Mouse (Mus musculus) embryonic facial prominence, embryonic 12.5 days (tissue): ENCODE measurements around the gene Abi2. TPM values are rescaled to one million over a fixed set of nuclear protein-coding genes. Genes with fewer than 3 reads are reported as not detected.

ENCODE experiments used
- ATAC-seq: fragments of 200-750 bp; cut with Nextera tagmentation; 2 replicates; pipeline ENCODE4 v1.8.0; 2017; ENCODE audit not compliant: insufficient number of reproducible peaks, insufficient read depth, low FRiP score, low TSS enrichment
- H3K27ac ChIP-seq: fragments of 300-500 bp; sonication (generic); 2 replicates; pipeline ENCODE4 v1.5.1; 2016; ENCODE audit warnings: mild to moderate bottlenecking
- H3K27me3 ChIP-seq: fragments of 300-500 bp; sonication (generic); 2 replicates; pipeline ENCODE4 v1.6.1; 2016; ENCODE audit warnings: mild to moderate bottlenecking, moderate library complexity
- H3K36me3 ChIP-seq: fragments of 300-500 bp; sonication (generic); 2 replicates; pipeline ENCODE4 v1.6.1; 2016; ENCODE audit warnings: mild to moderate bottlenecking
- H3K4me1 ChIP-seq: fragments of 300-500 bp; sonication (generic); 2 replicates; pipeline ENCODE4 v1.6.1; 2016
- H3K4me2 ChIP-seq: fragments of 300-500 bp; sonication (generic); replicated peaks from 2 replicates; pipeline ENCODE4 v1.6.1; 2016; ENCODE audit warnings: mild to moderate bottlenecking, moderate library complexity
- H3K4me3 ChIP-seq: fragments of 300-500 bp; sonication (generic); 2 replicates; pipeline ENCODE4 v1.5.1; 2016; ENCODE audit warnings: mild to moderate bottlenecking
- H3K9ac ChIP-seq: fragments of 300-500 bp; sonication (generic); 2 replicates; pipeline ENCODE4 v1.6.1; 2016; ENCODE audit warnings: mild to moderate bottlenecking, moderate library complexity
- H3K9me3 ChIP-seq: fragments of 300-500 bp; sonication (generic); 2 replicates; pipeline ENCODE4 v1.6.1; 2016; ENCODE audit warnings: mild to moderate bottlenecking, moderate library complexity
- WGBS: fragments of 180-500 bp; shearing (Covaris S2); methylation state at CpG from one replicate; pipeline ENCODE4 v1.1.7; 2016; 5-methylcytosine and 5-hydroxymethylcytosine counted together
- polyA plus RNA-seq: library from polyadenylated mRNA; unstranded; fragments of >200 nt; fragmentation: Nextera tagmentation; extraction: Ambion mirVana; gene quantifications from 2 replicates; pipeline ENCODE4 v1.2.1, GENCODE M21; 2016

Gene Abi2
- 32.0 and 32.2 TPM in 2 replicates for polyA plus RNA-seq

GRCm38 (mm10) chr1:60409168-60409828 lies at the start of gene Abi2:
Abi2 (plus strand) TSS chr1:60409619.
- Histone ChIP-seq H3K4me1 (peaks cover 10% of the 10 kb centered on the region), H3K4me2 (peak within 1 kb of the TSS; percentile 60), H3K9ac (peak within 1 kb of the TSS; percentile 92), H3K27ac (peak within 1 kb of the TSS; percentile 96), H3K36me3 (no peaks in the 10 kb centered on the region), H3K9me3 (no peaks in the 10 kb centered on the region), H3K4me3 (peak within 1 kb of the TSS; percentile 94), H3K27me3 (no peaks in the 10 kb centered on the region)
- WGBS, result under 1% methylated on average over 36 of the region's 69 CpGs
- ATAC-seq, result peak; percentile 91

GRCm38 (mm10) chr1:60361626-60362025 lies 47.8 kb upstream of the Abi2 start:
- Histone ChIP-seq H3K36me3 (0 out of 2 replicates have a peak, but pooled peaks cover 6% of the 10 kb centered on the region), H3K27ac (no peak overlapping the region), H3K4me2 (no peak overlapping the region), H3K4me1 (no peaks in the 10 kb centered on the region), H3K27me3 (no peaks in the 10 kb centered on the region), H3K9ac (no peak overlapping the region), H3K4me3 (no peak overlapping the region), H3K9me3 (no peaks in the 10 kb centered on the region)
- 97% methylated on average over 1 of the region's 1 CpGs for WGBS
- no peak for ATAC-seq

- peaks cover 15% of the 10 kb centered on the region for H3K36me3 ChIP-seq
- H3K9ac ChIP-seq, result no peak overlapping the region
- H3K27me3 ChIP-seq, result no peaks in the 10 kb centered on the region
- no peak overlapping the region for H3K27ac ChIP-seq
- H3K4me3 ChIP-seq, result no peak overlapping the region
- WGBS, result 78% methylated on average over 1 of the region's 1 CpGs
- no peak overlapping the region for H3K4me2 ChIP-seq
- no peak for ATAC-seq
- H3K9me3 ChIP-seq, result no peaks in the 10 kb centered on the region
- no peaks in the 10 kb centered on the region for H3K4me1 ChIP-seq
Observed at GRCm38 (mm10) chr1:60376556-60376955, 32.9 kb upstream of the Abi2 start.

- no peak overlapping the region for H3K9ac ChIP-seq
- H3K36me3 ChIP-seq, result peaks cover 16% of the 10 kb centered on the region; the same call in 1 of the 2 replicates
- no peak for ATAC-seq
- no peak overlapping the region for H3K27ac ChIP-seq
- H3K4me2 ChIP-seq, result no peak overlapping the region
- no peak overlapping the region for H3K4me3 ChIP-seq
- WGBS, result 96% methylated on average over 3 of the region's 3 CpGs
- H3K9me3 ChIP-seq, result no peaks in the 10 kb centered on the region
- H3K4me1 ChIP-seq, result no peaks in the 10 kb centered on the region
- H3K27me3 ChIP-seq, result no peaks in the 10 kb centered on the region
Observed at GRCm38 (mm10) chr1:60381910-60382309, 27.5 kb upstream of the Abi2 start.

GRCm38 (mm10) chr1:60404848-60405247 lies 4.6 kb upstream of the Abi2 start:
- WGBS, result 94% methylated on average over 1 of the region's 1 CpGs
- Histone ChIP-seq H3K36me3 (no peaks in the 10 kb centered on the region), H3K27me3 (no peaks in the 10 kb centered on the region), H3K4me3 (no peak overlapping the region), H3K9ac (no peak overlapping the region), H3K4me1 (peaks cover 2% of the 10 kb centered on the region; the same call in 1 of the 2 replicates), H3K9me3 (no peaks in the 10 kb centered on the region), H3K4me2 (no peak overlapping the region), H3K27ac (no peak overlapping the region)
- ATAC-seq, result no peak

- WGBS, result 12% methylated on average over 13 of the region's 13 CpGs
- H3K4me3 ChIP-seq, result peak overlapping the region; percentile 94
- peak overlapping the region; percentile 92 for H3K9ac ChIP-seq
- no peaks in the 10 kb centered on the region for H3K9me3 ChIP-seq
- peak overlapping the region; percentile 96 for H3K27ac ChIP-seq
- H3K27me3 ChIP-seq, result no peaks in the 10 kb centered on the region
- H3K4me2 ChIP-seq, result peak overlapping the region; percentile 60
- ATAC-seq, result peak; percentile 49; the same call in 1 of the 2 replicates
- H3K36me3 ChIP-seq, result no peaks in the 10 kb centered on the region
- H3K4me1 ChIP-seq, result peaks cover 10% of the 10 kb centered on the region
Observed at GRCm38 (mm10) chr1:60408501-60409167, 785 bp upstream of the Abi2 start.

- peak; percentile 86 for ATAC-seq
- Histone ChIP-seq H3K4me1 (peaks cover 10% of the 10 kb centered on the region), H3K4me2 (peak overlapping the region; percentile 60), H3K27me3 (no peaks in the 10 kb centered on the region), H3K9ac (peak overlapping the region; percentile 92), H3K36me3 (no peaks in the 10 kb centered on the region), H3K27ac (peak overlapping the region; percentile 96), H3K9me3 (no peaks in the 10 kb centered on the region), H3K4me3 (peak overlapping the region; percentile 94)
- WGBS, result under 1% methylated on average over 54 of the region's 54 CpGs
Observed at GRCm38 (mm10) chr1:60409928-60410817, 754 bp downstream of the Abi2 start.

- no peaks in the 10 kb centered on the region for H3K27me3 ChIP-seq
- no peak overlapping the region for H3K27ac ChIP-seq
Observed at GRCm38 (mm10) chr1:60416724-60417123, 7.3 kb downstream of the Abi2 start.

GRCm38 (mm10) chr1:60423882-60424281 lies 14.5 kb downstream of the Abi2 start:
- Histone ChIP-seq H3K9me3 (no peaks in the 10 kb centered on the region), H3K36me3 (no peaks in the 10 kb centered on the region), H3K27me3 (no peaks in the 10 kb centered on the region), H3K4me2 (no peak overlapping the region), H3K4me1 (no peaks in the 10 kb centered on the region), H3K4me3 (no peak overlapping the region), H3K9ac (no peak overlapping the region), H3K27ac (no peak overlapping the region)
- 91% methylated on average over 1 of the region's 1 CpGs for WGBS
- no peak for ATAC-seq

More at GRCm38 (mm10) chr1:60416724-60417123, 7.3 kb downstream of the Abi2 start:
- no peak overlapping the region for H3K9ac ChIP-seq
- 67% methylated on average over 3 of the region's 3 CpGs for WGBS
- no peaks in the 10 kb centered on the region for H3K9me3 ChIP-seq
- no peak overlapping the region for H3K4me2 ChIP-seq
- peaks cover 1% of the 10 kb centered on the region; the same call in 1 of the 2 replicates for H3K4me1 ChIP-seq
- H3K4me3 ChIP-seq, result no peak overlapping the region
- no peaks in the 10 kb centered on the region for H3K36me3 ChIP-seq
- no peak for ATAC-seq

GRCm38 (mm10) chr1:60428341-60428740 lies 18.9 kb downstream of the Abi2 start:
- H3K27ac ChIP-seq, result no peak overlapping the region
- no peaks in the 10 kb centered on the region for H3K27me3 ChIP-seq
- no peak for ATAC-seq
- no peak overlapping the region for H3K4me2 ChIP-seq
- 88% methylated on average over 2 of the region's 2 CpGs for WGBS
- H3K36me3 ChIP-seq, result no peaks in the 10 kb centered on the region
- no peaks in the 10 kb centered on the region for H3K9me3 ChIP-seq
- no peak overlapping the region for H3K9ac ChIP-seq
- H3K4me3 ChIP-seq, result no peak overlapping the region
- no peaks in the 10 kb centered on the region for H3K4me1 ChIP-seq

- no peak for ATAC-seq
- no peak overlapping the region for H3K9ac ChIP-seq
- H3K4me2 ChIP-seq, result no peak overlapping the region
- 73% methylated on average over 2 of the region's 2 CpGs for WGBS
- H3K36me3 ChIP-seq, result no peaks in the 10 kb centered on the region
- H3K27me3 ChIP-seq, result no peaks in the 10 kb centered on the region
- H3K27ac ChIP-seq, result no peak overlapping the region
- no peaks in the 10 kb centered on the region for H3K9me3 ChIP-seq
- no peak overlapping the region for H3K4me3 ChIP-seq
- H3K4me1 ChIP-seq, result no peaks in the 10 kb centered on the region
Observed at GRCm38 (mm10) chr1:60428932-60429331, 19.5 kb downstream of the Abi2 start.
